Mouse (Mus musculus): ENCODE measurements at regions not wholly inside any gene's neighbourhood (a gene's known extent, or its start where the extent isn't known, plus 50 kb on each side); places are given as distances from the start of the nearest gene placed in this dataset.
A peak's percentile ranks its signal among the peaks of the same experiment; 100 is the strongest.

DNA sequence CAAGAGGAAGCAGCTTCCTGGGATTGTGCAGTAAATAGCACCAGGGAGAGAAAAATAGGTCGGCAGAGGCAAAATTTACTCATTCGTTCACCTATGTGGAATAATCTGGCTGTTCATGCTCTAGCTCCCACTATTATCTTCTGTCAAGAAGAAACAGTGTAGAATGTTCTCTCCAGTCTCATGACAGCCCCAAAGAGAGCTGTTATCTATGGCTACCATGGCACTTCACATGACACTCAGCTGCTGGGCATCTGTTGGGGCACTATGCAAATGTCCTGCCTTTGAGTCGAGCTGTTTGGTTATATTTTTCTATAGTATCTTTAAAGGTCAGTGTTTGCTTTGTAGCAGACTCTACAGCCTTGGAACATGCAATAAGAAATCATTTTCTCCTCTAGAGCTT, 550.5 kb upstream of the Adam24 start:
- H3K27me3 ChIP-seq (ENCODE audit: control insufficient read depth, insufficient read depth, low read length): no peaks in the 10 kb centered on the region
- H3K4me3 ChIP-seq (ENCODE audit: low read depth, low read length): peak overlapping the region; percentile 13; the same call in 1 of the 2 replicates
- no peak overlapping the region for H3K9ac ChIP-seq (replicated peaks; ENCODE audit: low read depth, low read length)
- 0 out of 2 replicates have a peak, but pooled peaks cover 3% of the 10 kb centered on the region for H3K4me1 ChIP-seq (ENCODE audit: control insufficient read depth, insufficient read depth)
- DNase-seq (ENCODE audit: low spot score) (peak; percentile 17), ATAC-seq (ENCODE audit: insufficient read depth, low read depth) (peak; percentile 77)
- TF ChIP-seq EP300 (IDR thresholded peaks at IDR 0.05; ENCODE audit: low read depth): peak; percentile 77; the same call in 1 of the 2 replicates
- TF ChIP-seq CTCF (IDR thresholded peaks at IDR 0.05; ENCODE audit: low read depth): no peak
- H3K4me2 ChIP-seq (ENCODE audit: low read depth, low read length): peak overlapping the region; percentile 21; the same call in 1 of the 2 replicates
- 38% methylated on average over 3 of the region's 3 CpGs for WGBS
- H3K27ac ChIP-seq (ENCODE audit: low read depth): peak overlapping the region; percentile 38; the same call in 1 of the 2 replicates
- no peaks in the 10 kb centered on the region for H3K36me3 ChIP-seq (replicated peaks; ENCODE audit: control insufficient read depth, insufficient read depth, low read length)
- no peaks in the 10 kb centered on the region for H3K9me3 ChIP-seq (replicated peaks; ENCODE audit: control insufficient read depth, low read length)

DNA sequence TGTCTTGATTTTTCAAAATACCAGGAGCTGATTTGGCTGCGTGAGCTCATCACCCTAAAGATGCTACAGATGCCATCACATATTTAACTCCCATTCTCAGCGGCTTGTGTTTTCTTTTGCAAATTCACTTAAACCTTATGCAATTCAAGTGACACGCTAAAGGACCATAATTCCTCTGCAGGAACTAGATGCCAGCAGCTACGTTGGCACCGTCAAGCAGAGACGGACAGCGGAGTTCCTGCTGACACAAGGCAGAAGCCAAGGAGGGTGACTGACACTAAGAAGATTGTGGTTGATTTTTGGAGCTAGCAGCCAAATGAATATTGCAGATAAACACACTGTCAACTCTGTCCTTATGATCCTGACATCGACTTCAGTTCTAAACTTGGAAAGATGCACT, 547.7 kb upstream of the Adam24 start:
- Histone ChIP-seq H3K4me2 (ENCODE audit: low read depth, low read length) (no peak overlapping the region), H3K36me3 (replicated peaks; ENCODE audit: control insufficient read depth, insufficient read depth, low read length) (no peaks in the 10 kb centered on the region), H3K9ac (replicated peaks; ENCODE audit: low read depth, low read length) (no peak overlapping the region), H3K27me3 (ENCODE audit: control insufficient read depth, insufficient read depth, low read length) (no peaks in the 10 kb centered on the region), H3K9me3 (replicated peaks; ENCODE audit: control insufficient read depth, low read length) (no peaks in the 10 kb centered on the region), H3K4me1 (ENCODE audit: control insufficient read depth, insufficient read depth) (0 out of 2 replicates have a peak, but pooled peaks cover 3% of the 10 kb centered on the region), H3K27ac (ENCODE audit: low read depth) (no peak overlapping the region), H3K4me3 (ENCODE audit: low read depth, low read length) (no peak overlapping the region)
- ATAC-seq (ENCODE audit: insufficient read depth, low read depth) (no peak), DNase-seq (ENCODE audit: low spot score) (no peak)
- TF ChIP-seq EP300 (IDR thresholded peaks at IDR 0.05; ENCODE audit: low read depth) (no peak), CTCF (IDR thresholded peaks at IDR 0.05; ENCODE audit: low read depth) (no peak)
- 68% methylated on average over 8 of the region's 8 CpGs for WGBS

DNA sequence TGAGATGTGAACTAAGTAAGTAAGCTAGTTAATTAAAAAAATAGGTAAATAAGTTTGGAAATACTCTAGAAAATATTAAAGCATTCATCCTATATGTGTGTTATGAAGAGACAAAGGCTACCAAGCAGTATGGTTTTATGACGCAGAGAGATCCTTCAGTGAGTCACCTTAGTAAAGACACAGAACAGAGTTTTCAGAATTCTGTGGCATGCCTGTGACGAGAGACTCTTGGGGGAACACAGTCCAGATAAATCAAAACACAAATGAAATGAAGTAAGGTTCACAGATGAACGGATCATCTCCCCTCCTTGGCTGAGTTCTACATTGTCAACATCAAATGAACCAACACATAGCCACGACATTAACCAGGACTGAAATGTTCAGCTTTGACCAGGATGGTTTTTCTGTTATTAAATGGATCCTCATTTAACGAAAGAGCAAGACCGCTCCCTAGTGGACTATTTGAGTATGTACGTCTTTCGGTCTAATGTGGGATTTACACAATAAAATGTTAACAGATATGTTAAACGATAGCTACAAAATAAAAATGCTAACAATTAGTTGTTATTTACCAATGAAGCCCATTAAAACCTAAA, 542.1 kb upstream of the Adam24 start:
- Histone ChIP-seq H3K36me3 (replicated peaks; ENCODE audit: control insufficient read depth, insufficient read depth, low read length) (no peaks in the 10 kb centered on the region), H3K27ac (ENCODE audit: low read depth) (no peak overlapping the region), H3K4me1 (ENCODE audit: control insufficient read depth, insufficient read depth) (no peaks in the 10 kb centered on the region), H3K27me3 (ENCODE audit: control insufficient read depth, insufficient read depth, low read length) (no peaks in the 10 kb centered on the region), H3K9me3 (replicated peaks; ENCODE audit: control insufficient read depth, low read length) (no peaks in the 10 kb centered on the region), H3K4me2 (ENCODE audit: low read depth, low read length) (no peak overlapping the region), H3K4me3 (ENCODE audit: low read depth, low read length) (no peak overlapping the region), H3K9ac (replicated peaks; ENCODE audit: low read depth, low read length) (no peak overlapping the region)
- TF ChIP-seq EP300 (IDR thresholded peaks at IDR 0.05; ENCODE audit: low read depth) (no peak), CTCF (IDR thresholded peaks at IDR 0.05; ENCODE audit: low read depth) (peak; percentile 76)
- WGBS: 18% methylated on average over 9 of the region's 9 CpGs
- no peak for ATAC-seq (ENCODE audit: insufficient read depth, low read depth)
- DNase-seq (ENCODE audit: low spot score): peak; percentile 54

DNA sequence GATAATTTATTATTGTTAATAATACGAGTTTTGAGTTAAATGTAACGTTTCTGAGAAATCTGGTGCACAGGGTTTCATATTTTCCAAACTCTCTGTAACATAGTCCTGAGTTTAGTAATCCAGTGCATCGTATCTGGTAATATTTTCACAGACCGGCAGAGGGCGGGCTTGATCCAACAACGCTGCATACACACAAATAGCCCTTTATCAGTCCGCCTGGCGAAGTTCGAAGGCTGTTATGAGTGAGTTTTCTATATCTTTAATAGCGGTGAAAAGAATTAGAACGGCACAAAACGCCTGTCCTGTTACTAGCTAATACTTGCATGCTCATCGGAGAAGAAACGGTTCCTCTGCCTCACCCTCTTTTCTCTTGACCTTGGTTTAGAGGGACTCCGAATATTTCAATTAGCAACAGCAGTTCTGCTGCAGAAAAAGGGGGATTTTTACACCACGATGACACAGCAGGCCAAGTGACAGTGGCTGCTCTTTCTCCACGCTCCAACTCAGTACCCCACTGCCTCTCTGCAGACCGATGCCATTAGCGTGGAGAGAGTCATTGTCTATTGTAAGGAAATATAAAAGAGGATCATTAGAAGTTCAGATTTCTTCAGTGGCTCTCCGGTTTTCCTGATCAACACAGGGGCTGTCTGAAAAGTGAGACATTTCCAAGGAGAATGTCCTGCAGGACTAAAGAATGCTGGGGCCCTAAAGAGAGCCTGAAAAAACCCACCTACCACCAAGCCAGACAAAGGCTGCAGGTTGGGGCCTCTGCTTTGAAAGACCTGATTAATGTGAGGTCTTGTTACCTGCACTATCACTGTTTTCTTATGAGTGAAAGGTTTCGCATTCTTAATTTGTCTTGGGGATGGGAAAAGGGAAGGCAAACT, 523.7 kb upstream of the Adam24 start:
- 18% methylated on average over 21 of the region's 21 CpGs for WGBS
- H3K4me2 ChIP-seq (ENCODE audit: low read depth, low read length): peak overlapping the region; percentile 59
- H3K4me3 ChIP-seq (ENCODE audit: low read depth, low read length): peak overlapping the region; percentile 28
- H3K27ac ChIP-seq (ENCODE audit: low read depth): no peak overlapping the region
- peak; percentile 58 for ATAC-seq (ENCODE audit: insufficient read depth, low read depth)
- no peaks in the 10 kb centered on the region for H3K36me3 ChIP-seq (replicated peaks; ENCODE audit: control insufficient read depth, insufficient read depth, low read length)
- no peak for TF ChIP-seq EP300 (IDR thresholded peaks at IDR 0.05; ENCODE audit: low read depth)
- TF ChIP-seq CTCF (IDR thresholded peaks at IDR 0.05; ENCODE audit: low read depth): peak; percentile 68
- peak; percentile 43 for DNase-seq (ENCODE audit: low spot score)
- H3K9me3 ChIP-seq (replicated peaks; ENCODE audit: control insufficient read depth, low read length): no peaks in the 10 kb centered on the region
- H3K4me1 ChIP-seq (ENCODE audit: control insufficient read depth, insufficient read depth): no peaks in the 10 kb centered on the region
- H3K9ac ChIP-seq (replicated peaks; ENCODE audit: low read depth, low read length): no peak overlapping the region; the same call in 1 of the 2 replicates
- no peaks in the 10 kb centered on the region for H3K27me3 ChIP-seq (ENCODE audit: control insufficient read depth, insufficient read depth, low read length)

DNA sequence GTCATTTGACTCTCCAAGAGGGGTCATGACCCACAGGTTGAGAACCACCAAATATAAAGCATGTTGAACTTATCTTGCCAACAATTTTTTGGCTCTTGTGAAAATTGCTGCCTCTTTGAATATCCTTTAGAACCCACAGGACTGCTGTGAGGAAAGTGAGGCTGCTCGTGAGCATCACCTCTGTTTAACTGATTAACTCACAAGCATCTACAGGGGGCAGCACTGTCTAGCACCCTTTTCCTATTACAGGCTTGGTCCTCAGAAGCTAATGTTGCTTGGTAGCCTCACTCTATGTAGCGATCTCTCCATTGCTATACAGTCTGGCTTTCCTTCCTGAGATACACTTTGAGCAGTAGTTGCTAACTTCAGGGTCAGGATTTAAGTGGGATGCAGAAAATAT, 522.4 kb upstream of the Adam24 start:
- H3K9ac ChIP-seq (replicated peaks; ENCODE audit: low read depth, low read length): no peak overlapping the region
- no peak overlapping the region for H3K4me3 ChIP-seq (ENCODE audit: low read depth, low read length)
- no peaks in the 10 kb centered on the region for H3K27me3 ChIP-seq (ENCODE audit: control insufficient read depth, insufficient read depth, low read length)
- no peak overlapping the region for H3K4me2 ChIP-seq (ENCODE audit: low read depth, low read length)
- H3K36me3 ChIP-seq (replicated peaks; ENCODE audit: control insufficient read depth, insufficient read depth, low read length): no peaks in the 10 kb centered on the region
- WGBS: 47% methylated on average over 2 of the region's 2 CpGs
- no peaks in the 10 kb centered on the region for H3K9me3 ChIP-seq (replicated peaks; ENCODE audit: control insufficient read depth, low read length)
- ATAC-seq (ENCODE audit: insufficient read depth, low read depth): no peak
- H3K27ac ChIP-seq (ENCODE audit: low read depth): no peak overlapping the region
- TF ChIP-seq EP300 (IDR thresholded peaks at IDR 0.05; ENCODE audit: low read depth) (no peak), CTCF (IDR thresholded peaks at IDR 0.05; ENCODE audit: low read depth) (no peak)
- DNase-seq (ENCODE audit: low spot score): no peak
- H3K4me1 ChIP-seq (ENCODE audit: control insufficient read depth, insufficient read depth): no peaks in the 10 kb centered on the region
